Mouse (Mus musculus): ENCODE data around the gene Krt28.

GRCm38 (mm10) chr11:99329655-99330054 is 45.0 kb downstream of the Krt28 start:
- TF ChIP-seq CTCF (IDR thresholded peaks at IDR 0.05; ENCODE audit: borderline replicate concordance, control insufficient read depth, extremely low read depth, insufficient read depth, low read length, poor library complexity): no peak
- no peak for TF ChIP-seq POLR2A (IDR thresholded peaks at IDR 0.05; ENCODE audit: control insufficient read depth, extremely low read depth, insufficient read depth, low read length, poor library complexity)

Measured in thymus, adult 2 months (tissue).